Mouse (Mus musculus): ENCODE measurements at regions not wholly inside any gene's neighbourhood (a gene's known extent, or its start where the extent isn't known, plus 50 kb on each side); places are given as distances from the start of the nearest gene placed in this dataset.

- H3K4me1 ChIP-seq (replicated peaks) = no peaks in the 10 kb centered on the region
- H3K27me3 ChIP-seq = no peaks in the 10 kb centered on the region
- H3K9me3 ChIP-seq = no peaks in the 10 kb centered on the region
- ATAC-seq = no peak
- H3K27ac ChIP-seq = no peak overlapping the region
- no peak overlapping the region for H3K9ac ChIP-seq (replicated peaks)
- H3K4me2 ChIP-seq (replicated peaks) = no peak overlapping the region
- H3K4me3 ChIP-seq (replicated peaks) = no peak overlapping the region
- H3K36me3 ChIP-seq = no peaks in the 10 kb centered on the region
These were observed 585.1 kb upstream of the Stxbp6 start for GRCm38 (mm10) chr12:45659612-45660011.

DNA sequence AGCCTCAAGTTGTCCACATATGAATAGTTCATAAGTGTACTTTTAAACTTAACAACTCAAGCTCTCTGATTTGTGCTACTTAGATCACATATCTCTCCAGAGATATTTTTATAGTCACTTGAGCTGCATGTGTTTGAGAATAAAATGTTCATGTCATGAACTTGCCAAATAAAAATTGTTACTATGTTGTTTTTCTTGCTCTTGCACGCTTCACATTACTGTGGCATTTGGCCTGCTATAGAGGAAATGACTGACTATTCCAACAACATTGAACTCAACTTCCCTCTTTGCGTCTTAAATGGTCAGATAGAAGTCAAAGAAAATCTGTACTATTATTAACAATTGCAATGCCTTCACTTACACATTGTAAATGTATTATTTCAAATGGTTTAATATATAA is 582.1 kb upstream of the Stxbp6 start:
- Histone ChIP-seq H3K4me1 (replicated peaks) (no peaks in the 10 kb centered on the region), H3K4me2 (replicated peaks) (no peak overlapping the region), H3K36me3 (no peaks in the 10 kb centered on the region), H3K4me3 (replicated peaks) (no peak overlapping the region), H3K9me3 (no peaks in the 10 kb centered on the region), H3K9ac (replicated peaks) (no peak overlapping the region), H3K27ac (no peak overlapping the region), H3K27me3 (no peaks in the 10 kb centered on the region)
- WGBS = 91% methylated on average over 2 of the region's 2 CpGs
- ATAC-seq = no peak

- 0 out of 2 replicates have a peak, but pooled peaks cover 3% of the 10 kb centered on the region for H3K4me1 ChIP-seq (replicated peaks)
- no peaks in the 10 kb centered on the region for H3K9me3 ChIP-seq
- no peaks in the 10 kb centered on the region for H3K36me3 ChIP-seq
- H3K9ac ChIP-seq (replicated peaks) = no peak overlapping the region
- H3K4me2 ChIP-seq (replicated peaks) = no peak overlapping the region
- ATAC-seq = no peak
- no peak overlapping the region for H3K4me3 ChIP-seq (replicated peaks)
- WGBS = 74% methylated on average over 4 of the region's 4 CpGs
- no peak overlapping the region for H3K27ac ChIP-seq
- H3K27me3 ChIP-seq = no peaks in the 10 kb centered on the region
These were observed 574.1 kb upstream of the Stxbp6 start for GRCm38 (mm10) chr12:45648654-45649053.

GRCm38 (mm10) chr12:45644180-45644579 is 569.7 kb upstream of the Stxbp6 start:
- H3K9ac ChIP-seq (replicated peaks) = no peak overlapping the region
- H3K27me3 ChIP-seq = no peaks in the 10 kb centered on the region
- H3K27ac ChIP-seq = no peak overlapping the region
- no peaks in the 10 kb centered on the region for H3K36me3 ChIP-seq
- H3K4me2 ChIP-seq (replicated peaks) = no peak overlapping the region
- H3K4me3 ChIP-seq (replicated peaks) = no peak overlapping the region
- no peak for ATAC-seq
- H3K4me1 ChIP-seq (replicated peaks) = 0 out of 2 replicates have a peak, but pooled peaks cover 3% of the 10 kb centered on the region
- 78% methylated on average over 2 of the region's 2 CpGs for WGBS
- H3K9me3 ChIP-seq = no peaks in the 10 kb centered on the region

- H3K4me3 ChIP-seq (replicated peaks) = no peak overlapping the region
- no peaks in the 10 kb centered on the region for H3K27me3 ChIP-seq
- H3K9ac ChIP-seq (replicated peaks) = no peak overlapping the region
- no peaks in the 10 kb centered on the region for H3K4me1 ChIP-seq (replicated peaks)
- 77% methylated on average over 1 of the region's 1 CpGs for WGBS
- no peaks in the 10 kb centered on the region for H3K36me3 ChIP-seq
- no peaks in the 10 kb centered on the region for H3K9me3 ChIP-seq
- no peak overlapping the region for H3K27ac ChIP-seq
- H3K4me2 ChIP-seq (replicated peaks) = no peak overlapping the region
- ATAC-seq = no peak
These were observed 548.3 kb upstream of the Stxbp6 start for GRCm38 (mm10) chr12:45622830-45623229.

DNA sequence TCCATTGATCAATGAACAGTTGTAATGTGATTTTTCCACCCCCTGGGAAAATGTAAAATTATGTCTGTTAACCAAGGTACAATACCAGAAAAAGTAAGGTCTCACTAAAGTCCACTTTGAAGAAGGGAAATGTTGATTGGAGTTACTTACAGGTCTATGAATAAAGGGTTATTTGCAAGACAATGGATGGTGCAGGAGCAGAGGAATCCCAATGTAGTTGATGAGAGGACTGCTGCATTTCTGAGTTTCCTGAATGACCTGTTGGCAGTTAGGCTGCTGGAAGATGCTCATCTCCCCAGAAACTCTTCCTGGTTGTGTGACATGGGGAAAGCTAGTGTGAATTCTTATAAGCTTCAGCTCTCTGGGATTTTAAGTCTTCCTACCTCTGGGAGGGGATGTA is 545.5 kb upstream of the Stxbp6 start:
- Histone ChIP-seq H3K27me3 (no peaks in the 10 kb centered on the region), H3K4me3 (replicated peaks) (no peak overlapping the region), H3K4me2 (replicated peaks) (no peak overlapping the region), H3K27ac (no peak overlapping the region), H3K9ac (replicated peaks) (no peak overlapping the region), H3K9me3 (no peaks in the 10 kb centered on the region), H3K36me3 (no peaks in the 10 kb centered on the region), H3K4me1 (replicated peaks) (peaks cover 2% of the 10 kb centered on the region; the same call in 1 of the 2 replicates)
- no peak for ATAC-seq

- H3K27me3 ChIP-seq = no peaks in the 10 kb centered on the region
- H3K4me1 ChIP-seq (replicated peaks) = peaks cover 10% of the 10 kb centered on the region
- no peak overlapping the region for H3K27ac ChIP-seq
- WGBS = 6% methylated on average over 1 of the region's 1 CpGs
- no peak overlapping the region for H3K4me3 ChIP-seq (replicated peaks)
- H3K36me3 ChIP-seq = no peaks in the 10 kb centered on the region
- no peak overlapping the region for H3K4me2 ChIP-seq (replicated peaks)
- H3K9me3 ChIP-seq = no peaks in the 10 kb centered on the region
- no peak overlapping the region for H3K9ac ChIP-seq (replicated peaks)
- no peak for ATAC-seq
These were observed 540.1 kb upstream of the Stxbp6 start for GRCm38 (mm10) chr12:45614509-45615150.

DNA sequence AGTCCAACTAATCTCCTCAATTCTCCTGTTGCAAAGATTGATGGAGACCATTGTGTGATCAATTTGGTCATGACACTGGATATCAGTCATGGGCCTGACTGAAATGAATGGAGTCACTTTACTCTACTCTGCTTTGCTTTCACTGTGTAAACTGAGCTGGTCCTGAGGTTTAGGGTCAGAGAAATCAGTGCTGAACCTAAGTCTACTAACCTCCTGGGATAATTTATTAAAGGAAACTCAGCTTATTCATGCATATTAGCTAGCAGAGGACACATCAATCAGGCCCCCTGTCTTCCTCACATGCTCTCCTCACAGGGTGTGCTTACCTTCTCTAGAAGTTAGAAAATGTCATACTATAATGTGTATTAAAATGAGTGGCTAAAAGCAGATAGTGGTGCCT is 539.6 kb upstream of the Stxbp6 start:
- Histone ChIP-seq H3K4me1 (replicated peaks) (peaks cover 10% of the 10 kb centered on the region), H3K36me3 (no peaks in the 10 kb centered on the region), H3K4me3 (replicated peaks) (no peak overlapping the region), H3K4me2 (replicated peaks) (no peak overlapping the region), H3K27me3 (no peaks in the 10 kb centered on the region), H3K27ac (no peak overlapping the region), H3K9me3 (no peaks in the 10 kb centered on the region), H3K9ac (replicated peaks) (no peak overlapping the region)
- ATAC-seq = no peak

DNA sequence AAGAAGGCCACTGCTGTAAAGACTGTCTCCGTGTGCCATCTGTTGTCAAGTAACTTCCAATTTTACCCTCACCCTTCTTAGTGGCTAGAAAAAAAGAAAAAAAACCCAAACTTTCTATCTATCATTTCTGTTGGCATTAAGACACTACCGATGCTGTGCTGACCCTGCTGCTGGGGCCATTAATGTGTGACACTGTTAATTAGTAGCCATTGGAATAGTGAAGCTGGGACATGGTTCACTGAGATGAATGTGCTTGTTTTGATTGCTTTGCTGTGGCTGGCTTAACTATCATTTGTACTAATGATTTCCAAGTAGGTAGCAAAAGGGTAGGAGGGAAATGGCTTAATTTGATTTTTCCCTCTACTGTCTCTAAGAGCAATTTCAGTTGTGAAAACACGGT is 524.9 kb upstream of the Stxbp6 start:
- Histone ChIP-seq H3K27ac (no peak overlapping the region), H3K4me2 (replicated peaks) (no peak overlapping the region), H3K9ac (replicated peaks) (no peak overlapping the region), H3K4me3 (replicated peaks) (no peak overlapping the region), H3K36me3 (no peaks in the 10 kb centered on the region), H3K27me3 (no peaks in the 10 kb centered on the region), H3K4me1 (replicated peaks) (peaks cover 7% of the 10 kb centered on the region; the same call in 1 of the 2 replicates), H3K9me3 (no peaks in the 10 kb centered on the region)
- 88% methylated on average over 3 of the region's 3 CpGs for WGBS
- no peak for ATAC-seq

DNA sequence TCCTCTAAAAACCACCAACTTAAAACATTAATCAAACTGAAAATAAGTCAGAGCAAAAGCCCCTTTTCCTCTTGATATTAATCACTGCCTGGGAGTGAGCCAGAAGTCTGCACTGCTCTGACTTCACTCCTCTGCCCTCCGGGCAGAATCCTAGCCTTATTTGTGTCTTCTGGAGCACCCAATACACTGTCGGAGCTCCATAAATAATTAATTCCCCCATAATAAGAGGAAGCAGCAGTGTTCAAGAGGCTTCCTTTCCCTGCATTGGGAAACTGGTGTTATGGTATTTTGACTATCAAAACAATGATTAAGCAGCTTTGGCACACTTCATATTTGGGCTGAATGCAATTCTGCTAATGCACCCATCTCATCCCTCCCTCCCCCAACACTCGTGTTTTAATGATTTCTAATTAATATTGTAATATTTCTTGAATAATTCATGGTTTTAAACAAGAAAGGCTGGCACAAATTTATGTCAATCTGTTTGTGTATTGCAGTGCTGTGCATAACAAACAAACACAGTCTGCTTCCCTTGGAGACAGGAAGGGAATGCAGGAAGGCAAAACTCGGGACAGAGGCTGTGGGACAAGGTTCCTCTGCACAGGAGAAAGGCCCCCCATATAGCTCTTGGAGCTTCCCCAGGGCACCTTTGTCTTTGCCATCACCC is 523.5 kb upstream of the Stxbp6 start:
- Histone ChIP-seq H3K4me3 (replicated peaks) (no peak overlapping the region), H3K36me3 (no peaks in the 10 kb centered on the region), H3K4me1 (replicated peaks) (peaks cover 7% of the 10 kb centered on the region; the same call in 1 of the 2 replicates), H3K9me3 (no peaks in the 10 kb centered on the region), H3K9ac (replicated peaks) (no peak overlapping the region), H3K27me3 (no peaks in the 10 kb centered on the region), H3K4me2 (replicated peaks) (no peak overlapping the region), H3K27ac (peak overlapping the region; percentile 72)
- 48% methylated on average over 4 of the region's 4 CpGs for WGBS
- ATAC-seq = peak; percentile 93

GRCm38 (mm10) chr12:45594689-45595088 is 520.2 kb upstream of the Stxbp6 start:
- Histone ChIP-seq H3K9ac (replicated peaks) (no peak overlapping the region), H3K9me3 (no peaks in the 10 kb centered on the region), H3K27ac (no peak overlapping the region), H3K27me3 (no peaks in the 10 kb centered on the region), H3K4me1 (replicated peaks) (peaks cover 7% of the 10 kb centered on the region; the same call in 1 of the 2 replicates), H3K4me2 (replicated peaks) (no peak overlapping the region), H3K4me3 (replicated peaks) (no peak overlapping the region), H3K36me3 (no peaks in the 10 kb centered on the region)
- 70% methylated on average over 3 of the region's 3 CpGs for WGBS
- ATAC-seq = no peak

GRCm38 (mm10) chr12:45590191-45590590 is 515.7 kb upstream of the Stxbp6 start:
- H3K27me3 ChIP-seq = no peaks in the 10 kb centered on the region
- no peaks in the 10 kb centered on the region for H3K9me3 ChIP-seq
- no peak for ATAC-seq
- no peaks in the 10 kb centered on the region for H3K4me1 ChIP-seq (replicated peaks)
- WGBS = 94% methylated on average over 2 of the region's 2 CpGs
- no peak overlapping the region for H3K4me3 ChIP-seq (replicated peaks)
- H3K36me3 ChIP-seq = no peaks in the 10 kb centered on the region
- no peak overlapping the region for H3K9ac ChIP-seq (replicated peaks)
- no peak overlapping the region for H3K4me2 ChIP-seq (replicated peaks)
- no peak overlapping the region for H3K27ac ChIP-seq

DNA sequence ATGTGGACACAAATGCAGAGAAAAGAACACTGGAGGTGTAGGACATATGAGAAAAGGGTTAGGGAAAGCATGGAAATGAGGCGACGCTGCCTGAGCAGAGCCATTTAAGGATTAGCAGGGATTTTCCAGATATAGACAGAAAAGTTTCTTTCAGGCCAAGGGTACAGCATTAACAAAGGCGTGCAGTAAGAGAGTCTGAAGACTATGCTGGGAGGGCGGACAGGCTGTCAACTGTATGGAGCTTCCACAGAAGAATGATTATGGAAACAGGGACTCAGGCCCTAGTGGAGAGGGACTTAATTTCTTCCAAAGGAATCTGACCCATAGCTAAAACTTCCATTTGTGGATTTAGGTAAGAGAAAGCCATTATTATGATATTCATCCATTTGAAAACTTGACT is 511.3 kb upstream of the Stxbp6 start:
- Histone ChIP-seq H3K9me3 (no peaks in the 10 kb centered on the region), H3K27me3 (no peaks in the 10 kb centered on the region), H3K4me3 (replicated peaks) (no peak overlapping the region), H3K9ac (replicated peaks) (no peak overlapping the region), H3K27ac (no peak overlapping the region), H3K4me1 (replicated peaks) (no peaks in the 10 kb centered on the region), H3K4me2 (replicated peaks) (no peak overlapping the region), H3K36me3 (no peaks in the 10 kb centered on the region)
- ATAC-seq = no peak
- WGBS = 49% methylated on average over 4 of the region's 4 CpGs
